Mouse (Mus musculus): ENCODE results near the gene Hoxa7. TPM values are rescaled to one million over a fixed set of nuclear protein-coding genes. Genes with fewer than 3 reads are reported as not detected.

The Hoxa7 gene
- polyA plus RNA-seq, 1 experiment from 2014 or later: 0.59 TPM

DNA sequence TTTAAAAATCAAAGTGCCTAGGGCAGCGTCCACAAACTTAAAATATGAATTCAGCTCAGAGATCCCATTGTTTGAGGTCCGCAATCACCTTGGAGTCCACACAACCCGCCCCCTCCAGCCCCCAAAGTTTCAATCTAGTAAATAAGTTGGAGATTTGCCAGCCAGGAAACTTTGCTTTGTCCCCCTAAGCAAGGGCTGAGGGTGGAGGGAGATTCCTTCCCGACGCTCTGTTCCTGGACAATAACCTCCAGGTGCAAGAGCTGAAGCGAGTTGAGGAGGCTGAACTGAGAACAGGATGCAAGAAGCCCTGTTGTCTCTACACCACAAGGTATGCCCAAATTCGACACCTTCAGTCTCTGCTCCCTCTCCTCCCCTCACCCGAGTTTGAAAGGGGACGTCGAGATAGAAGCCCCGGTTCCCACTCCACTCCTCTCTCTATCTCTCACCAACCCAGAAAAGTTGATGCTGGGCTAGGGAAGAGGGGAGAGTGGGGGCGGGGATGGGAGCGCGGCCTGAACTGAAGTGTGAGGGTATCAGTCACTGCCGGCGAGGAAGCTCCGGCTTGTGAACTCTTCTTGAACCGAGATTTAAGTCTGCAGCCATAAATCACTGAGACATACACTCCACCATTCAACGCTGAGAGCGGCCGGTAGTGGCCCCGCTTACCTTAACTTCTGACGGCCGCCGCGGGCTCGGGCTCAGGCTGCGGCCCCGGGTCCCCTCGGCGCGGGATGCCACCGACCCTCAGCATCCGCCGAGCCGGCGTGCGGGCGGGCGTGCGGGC is 46.5 kb downstream of the Hoxa7 start:
- peak overlapping the region; percentile 50 for H3K4me2 ChIP-seq
- peak overlapping the region; percentile 86 for H3K27ac ChIP-seq (replicated peaks)
- H3K4me3 ChIP-seq: peak overlapping the region; percentile 52
- peaks cover 18% of the 10 kb centered on the region for H3K4me1 ChIP-seq
- H3K27me3 ChIP-seq (replicated peaks): peaks cover 99% of the 10 kb centered on the region
- H3K9me3 ChIP-seq: no peaks in the 10 kb centered on the region
- H3K9ac ChIP-seq: peak overlapping the region; percentile 79
- ATAC-seq (ENCODE audit: extremely low read depth, insufficient number of reproducible peaks, low FRiP score, low TSS enrichment): peak; percentile 25; the same call in 1 of the 2 replicates
- WGBS: under 1% methylated on average over 41 of the region's 41 CpGs
- no peaks in the 10 kb centered on the region for H3K36me3 ChIP-seq

GRCm38 (mm10) chr6:52173648-52174047 is 48.0 kb downstream of the Hoxa7 start:
- Histone ChIP-seq H3K9ac (0 out of 2 replicates have a peak overlapping the region, but pooled peaks have one; percentile 40), H3K27me3 (replicated peaks) (peaks cover 98% of the 10 kb centered on the region), H3K4me3 (peak overlapping the region; percentile 40), H3K36me3 (no peaks in the 10 kb centered on the region), H3K4me2 (peak overlapping the region; percentile 62), H3K9me3 (no peaks in the 10 kb centered on the region), H3K4me1 (peaks cover 19% of the 10 kb centered on the region), H3K27ac (replicated peaks) (peak overlapping the region; percentile 78; the same call in 1 of the 2 replicates)
- WGBS: 7% methylated on average over 4 of the region's 4 CpGs
- no peak for ATAC-seq (ENCODE audit: extremely low read depth, insufficient number of reproducible peaks, low FRiP score, low TSS enrichment)

GRCm38 (mm10) chr6:52172501-52172900 is 49.2 kb downstream of the Hoxa7 start:
- no peak for ATAC-seq (ENCODE audit: extremely low read depth, insufficient number of reproducible peaks, low FRiP score, low TSS enrichment)
- Histone ChIP-seq H3K27ac (replicated peaks) (peak overlapping the region; percentile 78), H3K4me2 (peak overlapping the region; percentile 62), H3K9me3 (no peaks in the 10 kb centered on the region), H3K4me1 (peaks cover 21% of the 10 kb centered on the region), H3K9ac (peak overlapping the region; percentile 47; the same call in 1 of the 2 replicates), H3K36me3 (no peaks in the 10 kb centered on the region), H3K27me3 (replicated peaks) (peaks cover 98% of the 10 kb centered on the region), H3K4me3 (peak overlapping the region; percentile 40)
- 2% methylated on average over 35 of the region's 35 CpGs for WGBS

- Histone ChIP-seq H3K27ac (replicated peaks) (peak overlapping the region; percentile 69), H3K4me2 (peak overlapping the region; percentile 62), H3K36me3 (no peaks in the 10 kb centered on the region), H3K9ac (peak overlapping the region; percentile 47; the same call in 1 of the 2 replicates), H3K27me3 (replicated peaks) (peaks cover 98% of the 10 kb centered on the region), H3K4me1 (peaks cover 21% of the 10 kb centered on the region), H3K9me3 (no peaks in the 10 kb centered on the region), H3K4me3 (peak overlapping the region; percentile 40)
- no peak for ATAC-seq (ENCODE audit: extremely low read depth, insufficient number of reproducible peaks, low FRiP score, low TSS enrichment)
- 17% methylated on average over 7 of the region's 7 CpGs for WGBS
Observed at GRCm38 (mm10) chr6:52171938-52172337, 49.7 kb downstream of the Hoxa7 start.

- peaks cover 98% of the 10 kb centered on the region for H3K27me3 ChIP-seq (replicated peaks)
- H3K4me2 ChIP-seq: 0 out of 2 replicates have a peak overlapping the region, but pooled peaks have one; percentile 4
- H3K4me1 ChIP-seq: peaks cover 21% of the 10 kb centered on the region
- H3K9ac ChIP-seq: no peak overlapping the region
- H3K27ac ChIP-seq (replicated peaks): peak overlapping the region; percentile 74
- H3K4me3 ChIP-seq: no peak overlapping the region
- WGBS: 7% methylated on average over 4 of the region's 4 CpGs
- no peak for ATAC-seq (ENCODE audit: extremely low read depth, insufficient number of reproducible peaks, low FRiP score, low TSS enrichment)
- H3K36me3 ChIP-seq: no peaks in the 10 kb centered on the region
- H3K9me3 ChIP-seq: no peaks in the 10 kb centered on the region
Observed at GRCm38 (mm10) chr6:52171331-52171730, 50.3 kb downstream of the Hoxa7 start.

GRCm38 (mm10) chr6:52170898-52171223 is 50.8 kb downstream of the Hoxa7 start:
- peak overlapping the region; percentile 25 for H3K4me3 ChIP-seq
- peak overlapping the region; percentile 59 for H3K9ac ChIP-seq
- ATAC-seq (ENCODE audit: extremely low read depth, insufficient number of reproducible peaks, low FRiP score, low TSS enrichment): no peak
- no peaks in the 10 kb centered on the region for H3K36me3 ChIP-seq
- H3K27me3 ChIP-seq (replicated peaks): peaks cover 98% of the 10 kb centered on the region
- H3K27ac ChIP-seq (replicated peaks): peak overlapping the region; percentile 74
- WGBS: 8% methylated on average over 5 of the region's 5 CpGs
- H3K9me3 ChIP-seq: no peaks in the 10 kb centered on the region
- peaks cover 21% of the 10 kb centered on the region for H3K4me1 ChIP-seq
- H3K4me2 ChIP-seq: peak overlapping the region; percentile 44

- peak overlapping the region; percentile 74 for H3K27ac ChIP-seq (replicated peaks)
- H3K4me1 ChIP-seq: peaks cover 21% of the 10 kb centered on the region
- peak overlapping the region; percentile 59 for H3K9ac ChIP-seq
- no peaks in the 10 kb centered on the region for H3K9me3 ChIP-seq
- H3K27me3 ChIP-seq (replicated peaks): peaks cover 98% of the 10 kb centered on the region
- H3K36me3 ChIP-seq: no peaks in the 10 kb centered on the region
- peak overlapping the region; percentile 25 for H3K4me3 ChIP-seq
- peak overlapping the region; percentile 44 for H3K4me2 ChIP-seq
- peak; percentile 5; the same call in 1 of the 2 replicates for ATAC-seq (ENCODE audit: extremely low read depth, insufficient number of reproducible peaks, low FRiP score, low TSS enrichment)
- WGBS: 5% methylated on average over 40 of the region's 40 CpGs
Observed at GRCm38 (mm10) chr6:52170166-52170897, 51.3 kb downstream of the Hoxa7 start.

GRCm38 (mm10) chr6:52169499-52170165 is 52.0 kb downstream of the Hoxa7 start:
- peaks cover 21% of the 10 kb centered on the region for H3K4me1 ChIP-seq
- WGBS: 11% methylated on average over 16 of the region's 16 CpGs
- peak overlapping the region; percentile 59 for H3K4me2 ChIP-seq
- peak overlapping the region; percentile 25; the same call in 1 of the 2 replicates for H3K4me3 ChIP-seq
- no peaks in the 10 kb centered on the region for H3K9me3 ChIP-seq
- H3K27ac ChIP-seq (replicated peaks): peak overlapping the region; percentile 74
- ATAC-seq (ENCODE audit: extremely low read depth, insufficient number of reproducible peaks, low FRiP score, low TSS enrichment): no peak
- H3K9ac ChIP-seq: peak overlapping the region; percentile 59
- peaks cover 98% of the 10 kb centered on the region for H3K27me3 ChIP-seq (replicated peaks)
- no peaks in the 10 kb centered on the region for H3K36me3 ChIP-seq

GRCm38 (mm10) chr6:52168191-52169055 is 53.2 kb downstream of the Hoxa7 start:
- no peak for ATAC-seq (ENCODE audit: extremely low read depth, insufficient number of reproducible peaks, low FRiP score, low TSS enrichment)
- peak overlapping the region; percentile 36 for H3K4me3 ChIP-seq
- H3K36me3 ChIP-seq: no peaks in the 10 kb centered on the region
- peak overlapping the region; percentile 73 for H3K9ac ChIP-seq
- peak overlapping the region; percentile 59 for H3K4me2 ChIP-seq
- no peaks in the 10 kb centered on the region for H3K9me3 ChIP-seq
- H3K27me3 ChIP-seq (replicated peaks): peaks cover 99% of the 10 kb centered on the region
- WGBS: 3% methylated on average over 42 of the region's 42 CpGs
- H3K4me1 ChIP-seq: peaks cover 21% of the 10 kb centered on the region
- peak overlapping the region; percentile 79 for H3K27ac ChIP-seq (replicated peaks)

- Histone ChIP-seq H3K27ac (replicated peaks) (peak overlapping the region; percentile 79), H3K9me3 (no peaks in the 10 kb centered on the region), H3K4me3 (peak overlapping the region; percentile 36), H3K9ac (peak overlapping the region; percentile 73), H3K36me3 (no peaks in the 10 kb centered on the region), H3K4me1 (peaks cover 19% of the 10 kb centered on the region), H3K27me3 (replicated peaks) (peaks cover 99% of the 10 kb centered on the region), H3K4me2 (peak overlapping the region; percentile 59)
- WGBS: 10% methylated on average over 14 of the region's 14 CpGs
- ATAC-seq (ENCODE audit: extremely low read depth, insufficient number of reproducible peaks, low FRiP score, low TSS enrichment): no peak
Observed at GRCm38 (mm10) chr6:52167736-52168161, 53.9 kb downstream of the Hoxa7 start.

Data from heart, embryonic 13.5 days (tissue).